Mouse (Mus musculus): ENCODE data around the gene Ewsr1.

Ewsr1 gene

GRCm38 (mm10) chr11:5057856-5058641, 41.0 kb downstream of the Ewsr1 start, which contains the start of gene Rasl10a:
Gene Rasl10a (plus strand): TSS chr11:5058128.
- DNase-seq (ENCODE audit: low spot score in 2 of 2) = peak; percentile 59 to 60

GRCm38 (mm10) chr11:5057541-5057855, 41.6 kb downstream of the Ewsr1 start:
- DNase-seq (ENCODE audit: low spot score in 2 of 2) = no peak

DNA sequence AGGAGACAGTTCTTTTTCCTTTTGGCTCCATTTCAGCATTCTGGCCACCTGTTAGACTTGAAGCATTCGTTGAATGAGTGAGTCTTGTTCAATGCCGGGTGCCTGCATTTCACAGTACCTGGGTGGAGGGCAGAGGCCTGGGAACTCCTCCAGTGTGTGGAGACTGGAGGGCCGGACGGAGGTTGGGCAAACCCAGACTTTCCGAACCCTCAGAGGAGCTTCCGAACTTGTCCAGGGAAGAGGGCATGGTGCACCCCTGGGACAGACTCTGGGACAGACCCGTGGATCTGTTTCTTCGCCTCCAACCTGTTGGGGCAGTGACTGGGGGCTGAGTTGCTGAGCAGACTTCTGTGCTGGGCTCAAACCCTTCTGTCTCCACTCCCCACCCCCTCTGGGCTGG, 42.0 kb downstream of the Ewsr1 start:
- peak in 1 of 2 experiments; percentile 52 for DNase-seq (ENCODE audit: low spot score in 2 of 2)

DNA sequence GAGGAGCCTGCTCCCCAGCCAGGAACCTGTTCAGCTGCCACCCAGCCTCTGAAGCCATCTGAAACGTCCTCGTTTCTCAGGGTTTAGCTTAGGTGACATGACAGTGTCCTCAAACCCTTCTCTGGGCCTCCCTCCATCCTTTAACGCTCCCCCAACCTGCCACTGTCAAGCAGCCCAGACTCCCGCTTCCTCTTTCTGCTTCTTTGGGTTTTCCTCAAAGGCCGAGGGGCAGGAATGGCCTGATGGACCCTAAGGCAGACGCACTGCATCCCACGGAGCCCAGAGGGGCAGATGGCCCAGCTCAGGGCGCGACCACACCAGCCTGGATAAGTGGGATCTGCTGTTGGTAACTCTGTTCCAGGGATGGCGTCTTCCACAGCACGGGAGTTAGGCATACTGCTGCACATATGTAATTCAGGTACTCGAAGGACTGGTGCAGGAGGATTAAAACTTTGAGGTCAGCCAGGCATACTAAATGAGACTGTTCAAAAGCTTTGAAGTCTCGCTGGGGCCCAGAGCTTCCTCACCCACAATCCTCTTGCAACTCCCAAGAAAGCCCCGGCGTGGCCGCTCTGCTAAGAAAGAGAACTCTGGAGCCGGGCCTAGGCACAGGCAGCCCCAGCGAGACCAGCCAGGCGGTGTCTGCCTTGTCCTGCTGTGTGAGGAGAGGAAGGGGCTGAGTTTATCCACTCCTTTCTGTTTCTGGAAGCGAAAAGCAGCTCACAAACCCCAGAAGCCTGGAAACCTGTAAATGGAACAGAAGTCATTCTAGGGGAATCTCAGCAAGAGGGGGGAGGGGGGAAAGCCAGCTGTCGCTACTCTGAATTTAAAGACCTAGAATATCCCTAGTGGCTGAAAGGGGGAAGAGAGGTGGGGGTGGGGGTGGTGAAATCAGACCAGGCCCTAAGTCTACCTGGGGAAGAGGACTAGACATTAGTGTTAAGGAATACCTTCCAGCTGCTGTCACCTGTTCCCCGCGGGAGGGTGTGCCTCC, 42.8 kb downstream of the Ewsr1 start:
- DNase-seq (ENCODE audit: low spot score in 2 of 2) = peak; percentile 49 to 56

DNA sequence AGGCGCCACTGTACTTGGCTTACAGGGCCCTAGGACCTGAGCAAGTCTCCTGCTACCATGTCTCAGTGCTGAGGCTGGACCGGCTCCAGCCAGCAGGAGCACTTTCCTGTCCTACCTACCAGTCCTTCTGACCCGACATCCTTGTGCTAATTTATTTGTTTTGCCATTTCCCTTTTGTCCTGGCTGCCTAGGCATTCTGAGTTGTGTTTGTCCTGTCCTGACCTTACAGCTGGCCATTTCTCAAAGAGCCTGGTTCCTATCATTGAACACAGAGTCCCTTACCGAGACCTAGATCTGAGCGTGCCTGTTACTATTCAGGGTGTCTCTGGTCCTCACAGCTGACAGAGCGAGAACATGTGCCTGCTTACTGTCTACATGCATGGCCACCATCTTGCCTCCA, 44.2 kb downstream of the Ewsr1 start:
- DNase-seq (ENCODE audit: low spot score in 2 of 2) = no peak

DNA sequence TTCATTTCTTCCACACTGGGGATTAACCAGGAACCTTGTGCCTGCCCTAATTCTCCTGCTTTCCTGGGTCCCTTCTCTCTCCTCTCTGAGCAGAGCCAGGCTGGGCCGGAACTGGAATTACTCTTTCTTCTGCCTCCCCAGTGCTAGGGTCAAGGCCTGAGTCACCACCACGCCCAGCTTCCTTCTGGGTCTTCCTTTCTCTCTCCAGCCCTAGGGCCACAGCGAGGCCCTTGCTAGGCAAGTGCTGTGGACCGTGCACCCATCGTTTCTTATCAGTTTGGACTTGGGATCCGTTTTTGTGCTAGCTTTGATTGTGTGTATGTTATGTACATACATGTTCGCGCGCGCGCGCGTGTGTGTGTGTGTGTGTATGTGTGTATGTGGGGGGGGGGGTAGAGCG, 44.9 kb downstream of the Ewsr1 start:
- no peak for DNase-seq (ENCODE audit: low spot score in 2 of 2)

GRCm38 (mm10) chr11:5052200-5052854, 46.7 kb downstream of the Ewsr1 start:
- peak; percentile 54 to 77 for DNase-seq (ENCODE audit: low spot score in 2 of 2)

- DNase-seq (ENCODE audit: low spot score in 2 of 2) = no peak
Measured at GRCm38 (mm10) chr11:5051629-5052028, 47.4 kb downstream of the Ewsr1 start.

DNA sequence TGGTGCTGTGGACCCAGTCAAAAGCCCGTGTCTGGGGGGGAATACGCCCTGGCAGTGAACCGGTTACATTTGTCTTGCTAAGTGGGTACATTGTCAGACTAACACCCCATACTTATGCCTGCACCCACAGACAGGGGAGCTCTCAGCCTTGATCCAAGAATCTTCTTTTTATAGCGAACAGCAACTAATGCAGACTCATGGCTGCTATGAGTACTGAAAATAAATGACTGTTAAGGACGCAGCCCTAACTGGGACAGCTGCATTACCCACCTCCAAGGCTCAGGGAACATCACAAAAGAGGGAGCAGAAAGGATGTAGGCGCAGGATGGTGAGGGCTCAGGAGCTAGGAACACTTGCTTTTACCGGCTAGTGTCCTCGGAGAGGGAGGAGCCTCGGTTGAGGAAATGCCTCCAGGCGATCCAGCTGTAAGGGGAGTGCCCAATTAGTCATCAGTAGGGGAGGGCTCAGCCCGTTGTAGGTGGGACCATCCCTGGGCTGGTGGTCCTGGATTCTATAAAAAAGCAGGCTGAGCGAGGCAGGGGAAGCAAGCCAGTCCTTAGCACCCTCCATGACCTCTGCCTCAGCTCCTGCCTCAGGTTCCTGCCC, 52.6 kb downstream of the Ewsr1 start:
- no peak for DNase-seq (ENCODE audit: low spot score in 2 of 2)

DNA sequence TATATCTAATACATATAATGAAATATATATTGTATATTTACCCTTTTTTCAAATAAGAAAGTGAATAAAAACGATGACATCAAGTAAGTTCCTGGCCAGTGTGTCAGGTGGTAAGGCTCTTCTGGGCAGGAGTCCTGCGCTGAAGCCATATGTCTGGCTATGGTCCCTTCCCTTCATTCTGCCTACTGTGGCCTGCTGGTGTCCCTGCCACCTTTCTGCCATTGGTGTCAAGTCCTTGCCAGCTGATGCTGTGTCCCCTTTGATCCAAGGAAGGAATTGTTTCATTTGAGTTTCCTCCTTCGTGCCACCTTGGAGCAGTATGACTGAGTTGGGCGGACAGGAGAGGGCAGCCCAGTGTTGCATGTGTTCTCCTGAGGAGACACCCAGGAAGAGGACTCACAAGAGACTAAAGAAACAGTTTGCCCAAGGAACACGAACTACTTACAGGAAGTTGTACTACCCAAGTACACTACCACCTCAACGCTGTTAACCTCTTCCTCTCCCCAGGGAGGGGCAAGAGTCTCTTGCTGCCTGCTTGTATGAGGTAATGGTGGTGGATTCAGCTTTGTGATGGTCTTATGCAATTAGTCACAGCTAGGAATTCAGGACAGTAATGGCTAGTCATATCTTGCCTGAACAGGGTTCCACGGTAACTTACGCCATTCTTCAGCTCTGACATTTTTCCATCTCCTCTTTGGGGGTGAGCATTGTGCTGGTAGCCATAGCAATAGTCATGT, 56.3 kb downstream of the Ewsr1 start:
- no peak for DNase-seq (ENCODE audit: low spot score in 2 of 2)

DNA sequence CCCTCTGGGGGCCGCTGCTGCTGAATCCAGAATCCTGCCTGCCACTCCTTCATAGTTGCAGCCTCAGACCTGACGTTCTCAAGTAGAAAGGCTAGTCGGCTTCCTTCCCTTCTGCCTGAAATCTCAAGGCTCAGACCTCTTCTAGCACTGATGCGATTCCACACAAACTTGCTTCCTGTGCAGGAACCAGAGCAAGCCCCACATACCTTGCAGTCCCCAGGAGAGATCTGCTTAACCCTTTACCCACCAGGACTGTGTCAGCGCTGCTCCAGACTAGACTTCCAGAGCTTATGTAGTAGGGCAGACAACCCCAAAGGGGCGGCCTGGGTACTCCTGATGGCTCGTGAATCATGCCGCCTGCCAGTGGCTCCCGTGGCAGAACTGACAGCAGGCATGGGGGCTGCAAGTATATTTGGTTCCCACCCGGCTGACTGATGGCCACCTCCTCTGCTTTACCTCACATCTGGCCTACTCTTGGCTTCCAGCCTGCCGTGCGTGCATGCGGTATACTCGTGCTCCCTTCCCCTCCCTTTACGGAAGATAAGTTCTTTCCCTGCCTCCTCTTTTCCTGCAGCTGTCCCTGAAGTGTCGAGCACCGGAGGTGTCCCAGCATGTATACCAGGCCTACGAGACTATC, 57.8 kb downstream of the Ewsr1 start:
- peak; percentile 51 to 62 for DNase-seq (ENCODE audit: low spot score in 2 of 2)

DNA sequence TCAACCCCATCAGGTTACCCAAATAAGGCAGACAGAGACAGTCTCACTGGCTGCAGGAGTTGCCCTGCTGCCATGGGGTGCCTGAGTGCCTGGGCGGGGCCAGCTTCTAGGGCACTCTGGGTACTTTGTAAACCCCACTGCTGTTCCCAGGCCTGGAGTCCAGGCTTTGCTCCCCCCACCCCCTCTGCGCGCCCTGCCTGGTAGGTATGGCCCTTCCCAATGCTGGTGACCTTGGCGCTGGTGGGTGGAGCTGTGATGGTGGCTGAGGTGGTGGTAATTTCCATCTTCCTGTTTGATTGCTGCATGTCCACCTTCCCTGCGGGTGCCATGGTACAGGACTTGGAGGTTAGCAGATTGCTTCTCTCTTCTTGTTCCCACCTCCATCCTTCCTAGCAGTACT, 58.5 kb downstream of the Ewsr1 start:
- no peak for DNase-seq (ENCODE audit: low spot score in 2 of 2)

- DNase-seq (ENCODE audit: low spot score in 2 of 2) = no peak
Measured at GRCm38 (mm10) chr11:5037146-5037854, 61.8 kb downstream of the Ewsr1 start.

- peak; percentile 85 to 91 for DNase-seq (ENCODE audit: low spot score in 2 of 2)
Measured at GRCm38 (mm10) chr11:5035421-5035820, 63.6 kb downstream of the Ewsr1 start.

DNA sequence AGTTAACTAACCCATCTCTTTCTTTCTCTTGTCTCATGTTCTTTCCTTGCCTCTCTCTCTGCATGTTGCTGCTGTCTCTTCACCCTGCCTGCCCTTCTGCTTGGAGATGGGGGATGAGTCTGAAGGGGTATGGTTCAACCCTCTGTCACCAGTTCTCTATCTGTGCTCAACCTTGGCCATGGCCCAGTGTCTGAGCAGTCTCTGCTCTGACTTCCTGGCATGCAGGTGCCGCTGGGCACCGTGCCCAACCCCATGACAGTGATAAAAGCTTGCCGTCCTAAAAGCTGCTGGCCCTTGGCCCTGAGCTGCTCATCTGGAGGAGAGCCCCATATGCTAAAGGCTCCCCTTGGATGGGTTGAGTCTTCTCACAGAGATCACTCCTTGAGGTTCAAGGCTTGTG, 65.9 kb downstream of the Ewsr1 start:
- DNase-seq (ENCODE audit: low spot score in 2 of 2) = no peak

DNA sequence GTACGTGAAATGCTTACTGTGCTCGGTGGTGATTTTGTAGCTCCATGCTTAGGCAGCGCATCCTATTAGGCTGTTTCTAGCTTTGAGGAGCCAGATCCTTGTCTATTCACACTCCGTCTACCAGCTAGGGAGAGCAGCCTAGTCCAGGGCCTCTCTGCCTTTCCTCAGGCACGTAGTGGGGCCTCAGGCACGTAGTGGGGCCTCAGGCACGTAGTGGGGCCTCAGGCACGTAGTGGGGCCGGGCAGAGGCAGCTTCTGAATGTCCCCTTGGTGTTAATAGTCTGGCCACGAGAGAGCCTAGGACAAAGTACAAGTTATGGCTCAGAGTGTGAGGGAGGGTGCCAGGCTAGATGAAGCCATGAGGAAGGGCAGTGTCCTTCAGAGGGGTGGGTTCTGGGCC, 66.4 kb downstream of the Ewsr1 start:
- no peak for DNase-seq (ENCODE audit: low spot score in 2 of 2)

GRCm38 (mm10) chr11:5028228-5028627, 70.8 kb downstream of the Ewsr1 start:
- peak; percentile 50 to 69 for DNase-seq (ENCODE audit: low spot score in 2 of 2)

GRCm38 (mm10) chr11:5025108-5025507, 74.0 kb downstream of the Ewsr1 start:
- DNase-seq (ENCODE audit: low spot score in 2 of 2) = no peak

All from right cerebral cortex, postnatal 10 days (tissue).